Comparison of ENCODE assay signal across 16 mouse cellular contexts in the genomic region with DNA sequence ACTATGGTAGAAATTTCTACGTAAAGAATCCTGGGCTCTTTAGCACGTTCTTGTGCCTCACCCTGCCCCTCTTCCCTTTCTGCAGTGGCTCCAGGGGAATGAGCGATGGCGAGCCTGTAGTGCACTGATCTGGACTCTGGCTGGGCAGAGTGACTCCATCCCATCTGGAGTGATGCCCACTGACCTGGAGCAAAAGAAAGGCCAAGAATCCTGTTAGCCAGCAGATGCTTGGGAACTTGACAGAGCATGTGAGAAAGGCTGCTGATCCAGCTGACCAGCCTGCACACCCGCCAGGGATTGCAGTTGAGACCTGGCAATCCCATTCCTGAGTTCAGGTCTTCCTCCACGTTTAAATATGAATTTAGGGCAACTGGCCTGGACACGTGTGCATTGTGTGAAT.
DNase-seq lines count a peak whose midpoint lies in the region; ATAC-seq and TF ChIP-seq lines count a peak whose summit lies in the region.
"Had no signal": no experiment of that assay in that cellular context is flagged by ENCODE, and none has a peak within 500 bp of the region (broad histone marks: within the 10 kb centered on the region; RNA-seq: fewer than 3 reads in every experiment).

No protein-coding gene starts in this region.

- peak; percentile 7 for DNase-seq in cerebellum, adult 9-11 months
- peak; percentile 60 for DNase-seq in hindbrain, postnatal 0 days (ENCODE audit: low spot score)
- DNase-seq in hindbrain, embryonic 14.5 days (ENCODE audit: low spot score): no peak
- DNase-seq in lung, postnatal 36 days: peak; percentile 7
- DNase-seq in lung, adult 18-20 months: no peak
- DNase-seq in midbrain, postnatal 0 days (ENCODE audit: low spot score): peak; percentile 52
- DNase-seq in layer of hippocampus, adult 11-12 months (ENCODE audit: low spot score): no peak
- DNase-seq: cerebellum, adult 18-20 months; forebrain, postnatal 0 days; heart, adult 11 months; lung, adult 2 months; spleen, adult 18-20 months had no signal

- H3K9me3 ChIP-seq in hindbrain, postnatal 0 days (ENCODE audit: low read length): no peaks in the 10 kb centered on the region
- no peaks in the 10 kb centered on the region for H3K9me3 ChIP-seq in hindbrain, embryonic 14.5 days (ENCODE audit: control insufficient read depth, low read length)
- no peaks in the 10 kb centered on the region for H3K9me3 ChIP-seq in midbrain, postnatal 0 days (ENCODE audit: low read length)

- no peak overlapping the region for H3K4me2 ChIP-seq in hindbrain, postnatal 0 days (ENCODE audit: low read depth, low read length)
- no peak overlapping the region for H3K4me2 ChIP-seq in hindbrain, embryonic 14.5 days (replicated peaks)
- no peak overlapping the region for H3K4me2 ChIP-seq in midbrain, postnatal 0 days (ENCODE audit: low read depth, low read length, poor library complexity, severe bottlenecking)
- H3K4me2 ChIP-seq: limb, embryonic 13.5 days; neural tube, embryonic 13.5 days had no signal

- H3K27ac ChIP-seq in hindbrain, postnatal 0 days: no peak overlapping the region
- no peak overlapping the region for H3K27ac ChIP-seq in hindbrain, embryonic 14.5 days
- no peak overlapping the region for H3K27ac ChIP-seq in midbrain, postnatal 0 days (ENCODE audit: low read depth, low read length)
- H3K27ac ChIP-seq: limb, embryonic 13.5 days; neural tube, embryonic 13.5 days; stomach, postnatal 0 days had no signal

- peaks cover 7% of the 10 kb centered on the region; the same call in 1 of the 2 replicates for H3K4me1 ChIP-seq in hindbrain, postnatal 0 days (ENCODE audit: insufficient read depth, low read length)
- peaks cover 19% of the 10 kb centered on the region for H3K4me1 ChIP-seq in hindbrain, embryonic 14.5 days (replicated peaks; ENCODE audit: control insufficient read depth, insufficient read depth, low read length)
- H3K4me1 ChIP-seq in midbrain, postnatal 0 days (ENCODE audit: insufficient read depth, low read length): 0 out of 2 replicates have a peak, but pooled peaks cover 6% of the 10 kb centered on the region
- H3K4me1 ChIP-seq: limb, embryonic 13.5 days had no signal

- WGBS in hindbrain, postnatal 0 days: 34% methylated on average over 7 of the region's 7 CpGs
- WGBS in hindbrain, embryonic 14.5 days: 45% methylated on average over 7 of the region's 7 CpGs
- 40% methylated on average over 7 of the region's 7 CpGs for WGBS in midbrain, postnatal 0 days

- no peak overlapping the region for H3K4me3 ChIP-seq in hindbrain, postnatal 0 days (ENCODE audit: low read length)
- no peak overlapping the region for H3K4me3 ChIP-seq in hindbrain, embryonic 14.5 days (replicated peaks; ENCODE audit: low read length)
- no peak overlapping the region for H3K4me3 ChIP-seq in midbrain, postnatal 0 days (ENCODE audit: low read depth, low read length)
- H3K4me3 ChIP-seq: limb, embryonic 13.5 days; neural tube, embryonic 13.5 days had no signal

- TF ChIP-seq CTCF in hindbrain, postnatal 0 days (IDR thresholded peaks at IDR 0.05; ENCODE audit: low read depth): no peak
- no peak for TF ChIP-seq CTCF in midbrain, postnatal 0 days (IDR thresholded peaks at IDR 0.05)

- ATAC-seq in cerebellum, adult (ENCODE audit: insufficient number of reproducible peaks, low FRiP score, low TSS enrichment): no peak
- no peak; the same call in 1 of the 2 replicates for ATAC-seq in hindbrain, postnatal 0 days
- ATAC-seq in hindbrain, embryonic 14.5 days (ENCODE audit: low FRiP score): no peak
- no peak for ATAC-seq in midbrain, postnatal 0 days (ENCODE audit: low FRiP score)
- ATAC-seq: forebrain, postnatal 0 days had no signal

- H3K27me3 ChIP-seq in hindbrain, postnatal 0 days (ENCODE audit: insufficient read depth, low read length): no peaks in the 10 kb centered on the region
- H3K27me3 ChIP-seq in hindbrain, embryonic 14.5 days (ENCODE audit: control insufficient read depth, insufficient read depth, low read length): no peaks in the 10 kb centered on the region
- no peaks in the 10 kb centered on the region for H3K27me3 ChIP-seq in midbrain, postnatal 0 days (ENCODE audit: insufficient read depth, low read length)
- H3K27me3 ChIP-seq: limb, embryonic 13.5 days; neural tube, embryonic 13.5 days had no signal

- no peak overlapping the region for H3K9ac ChIP-seq in hindbrain, postnatal 0 days (replicated peaks; ENCODE audit: low read length)
- H3K9ac ChIP-seq in hindbrain, embryonic 14.5 days: no peak overlapping the region
- H3K9ac ChIP-seq in midbrain, postnatal 0 days (replicated peaks; ENCODE audit: low read length, poor library complexity, severe bottlenecking): no peak overlapping the region
- H3K9ac ChIP-seq: forebrain, postnatal 0 days; limb, embryonic 13.5 days; neural tube, embryonic 13.5 days had no signal

- no peaks in the 10 kb centered on the region for H3K36me3 ChIP-seq in hindbrain, postnatal 0 days (ENCODE audit: insufficient read depth, low read length)
- H3K36me3 ChIP-seq in hindbrain, embryonic 14.5 days (replicated peaks; ENCODE audit: control insufficient read depth, insufficient read depth): no peaks in the 10 kb centered on the region
- no peaks in the 10 kb centered on the region for H3K36me3 ChIP-seq in midbrain, postnatal 0 days (ENCODE audit: insufficient read depth, low read length)
- H3K36me3 ChIP-seq: limb, embryonic 13.5 days; neural tube, embryonic 13.5 days had no signal

Comparison
In these comparisons a context has a peak if more than half of its experiments do, and no peak if none do; other contexts are left out.
1. DNase-seq: peak in cerebellum, adult 9-11 months (single experiment), hindbrain, postnatal 0 days (single experiment), lung, postnatal 36 days (single experiment) and midbrain, postnatal 0 days (single experiment); none in hindbrain, embryonic 14.5 days (single experiment), lung, adult 18-20 months (0 of 2) and layer of hippocampus, adult 11-12 months (single experiment).